Mouse (Mus musculus): ENCODE results near the gene Ufsp1. TPM values are rescaled to one million over a fixed set of nuclear protein-coding genes. Genes with fewer than 3 reads are reported as not detected.

The Ufsp1 gene
- total and polyA plus RNA-seq, 3 experiments = 6.9 to 16.1 TPM; not detected in 1

DNA sequence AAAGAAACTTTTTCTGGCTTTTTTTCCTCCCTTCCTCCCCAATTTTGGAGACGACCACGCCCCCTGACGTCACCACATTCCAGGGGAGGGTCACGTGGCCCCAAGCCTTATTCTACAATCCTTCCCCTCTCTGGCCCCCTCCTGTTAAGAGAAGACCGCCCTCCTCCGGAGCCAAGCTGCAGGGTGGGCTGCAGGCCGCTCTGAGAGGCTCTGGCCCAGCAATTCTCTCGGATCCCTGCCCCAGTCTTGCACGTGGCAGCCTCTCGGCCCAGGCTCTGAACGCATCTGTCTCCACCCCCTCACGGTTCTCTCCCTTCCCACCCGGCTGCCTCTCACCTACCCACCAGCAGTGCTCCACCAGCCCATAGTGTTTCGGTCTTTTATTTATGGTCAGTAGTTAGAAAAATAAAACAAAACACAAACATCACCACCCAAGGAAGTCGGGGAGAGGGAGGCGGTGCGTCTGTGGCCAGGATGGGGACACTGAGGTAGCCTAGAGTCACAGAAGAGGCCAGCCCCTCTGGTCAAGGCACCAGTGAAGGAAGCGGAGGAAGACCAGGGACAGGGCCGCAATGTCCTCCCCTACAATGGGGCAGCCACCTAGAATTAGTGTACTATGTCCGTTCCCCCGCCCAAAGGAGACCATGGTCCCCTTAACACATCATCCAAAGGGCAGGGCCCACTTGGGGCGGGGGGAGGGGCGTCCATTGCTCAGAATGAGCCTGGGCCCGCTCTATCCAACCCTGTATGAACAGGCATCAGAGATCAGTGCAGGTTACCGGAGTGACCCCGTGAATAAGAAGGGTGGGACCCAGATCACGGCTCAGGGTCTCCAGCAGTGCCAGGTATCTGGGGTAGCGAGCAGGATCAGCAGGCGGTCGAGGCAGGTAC is 20.0 kb downstream of the Ufsp1 start, which contains the start of gene Trip6:
Gene Trip6 (minus strand): TSS at position 212 of the 891 bp plus-strand sequence.
- Histone ChIP-seq H3K27me3 (ENCODE audit: control insufficient read depth in 1 of 2, insufficient read depth in 2 of 2, low read length in 2 of 2) (no peaks in the 10 kb centered on the region), H3K36me3 (ENCODE audit: control insufficient read depth in 1 of 2, insufficient read depth in 2 of 2, low read length in 2 of 2) (peaks cover 0 to 13% of the 10 kb centered on the region in 2 experiments; a peak in 3 of 4 replicates), H3K9ac (ENCODE audit: control insufficient read depth, low read depth, low read length, poor library complexity, severe bottlenecking) (no peak within 1 kb of the TSS), H3K9me3 (replicated peaks; ENCODE audit: insufficient read depth, low read length) (no peaks in the 10 kb centered on the region), H3K4me3 (ENCODE audit: control insufficient read depth in 1 of 2, insufficient read depth in 1 of 2, low read depth in 2 of 2, low read length in 2 of 2) (no peak within 1 kb of the TSS), H3K27ac (ENCODE audit: control insufficient read depth, low read depth, low read length) (no peak within 1 kb of the TSS), H3K4me1 (ENCODE audit: control insufficient read depth in 1 of 2, insufficient read depth in 2 of 2, low read length in 2 of 2) (peaks cover 16 to 17% of the 10 kb centered on the region in 2 experiments), H3K79me2 (ENCODE audit: control insufficient read depth, insufficient read depth, low read length, poor library complexity) (no peaks in the 10 kb centered on the region)
- DNase-seq (ENCODE audit: low read depth, low spot score) = no peak
- TF ChIP-seq KAT2A (conservative IDR thresholded peaks at IDR 0.05; ENCODE audit: low read depth, low read length) (no peak), ZKSCAN1 (IDR thresholded peaks at IDR 0.05; ENCODE audit: low read depth, low read length) (no peak), ELF1 (IDR thresholded peaks at IDR 0.05; ENCODE audit: low read depth, low read length) (no peak), NRF1 (IDR thresholded peaks at IDR 0.05; ENCODE audit: insufficient read depth, low read depth, low read length, poor library complexity, severe bottlenecking) (no peak), MAZ (IDR thresholded peaks at IDR 0.05; ENCODE audit: low read depth, low read length) (no peak), TBP (IDR thresholded peaks at IDR 0.05; ENCODE audit: low read depth, low read length) (no peak), POLR2AphosphoS5 (IDR thresholded peaks at IDR 0.05; ENCODE audit: borderline replicate concordance, low read depth, low read length) (no peak), GABPA (IDR thresholded peaks at IDR 0.05; ENCODE audit: low read depth, low read length) (no peak), USF1 (IDR thresholded peaks at IDR 0.05; ENCODE audit: low read depth, low read length) (no peak), MYC (IDR thresholded peaks at IDR 0.05; ENCODE audit: low read depth, low read length) (no peak), CHD1 (IDR thresholded peaks at IDR 0.05; ENCODE audit: low read depth, low read length) (no peak), UBTF (IDR thresholded peaks at IDR 0.05; ENCODE audit: borderline replicate concordance, insufficient read depth, low read depth, low read length) (no peak), MAFK (IDR thresholded peaks at IDR 0.05; ENCODE audit: borderline replicate concordance, low read depth, low read length) (no peak), TCF12 (IDR thresholded peaks at IDR 0.05; ENCODE audit: low read depth, low read length) (no peak), ZNF384 (IDR thresholded peaks at IDR 0.05; ENCODE audit: low read depth, low read length) (no peak), ZMIZ1 (IDR thresholded peaks at IDR 0.05; ENCODE audit: low read depth, low read length) (no peak)

Measured in MEL (cell line).